Mouse (Mus musculus) erythroblast, embryonic 14.5 days (primary cell): Measurements from ENCODE around the gene Dtd1.

ENCODE experiments used
- GATA1 ChIP-seq: IDR thresholded peaks from 2 replicates; pipeline ENCODE4 v1.6.1; 2012; ENCODE audit warnings: low read length, inconsistent platforms, mixed read lengths
- TAL1 ChIP-seq: IDR thresholded peaks from 3 replicates; pipeline ENCODE4 v1.6.1; 2012; ENCODE audit warnings: low read length, inconsistent platforms, mixed read lengths

DNA sequence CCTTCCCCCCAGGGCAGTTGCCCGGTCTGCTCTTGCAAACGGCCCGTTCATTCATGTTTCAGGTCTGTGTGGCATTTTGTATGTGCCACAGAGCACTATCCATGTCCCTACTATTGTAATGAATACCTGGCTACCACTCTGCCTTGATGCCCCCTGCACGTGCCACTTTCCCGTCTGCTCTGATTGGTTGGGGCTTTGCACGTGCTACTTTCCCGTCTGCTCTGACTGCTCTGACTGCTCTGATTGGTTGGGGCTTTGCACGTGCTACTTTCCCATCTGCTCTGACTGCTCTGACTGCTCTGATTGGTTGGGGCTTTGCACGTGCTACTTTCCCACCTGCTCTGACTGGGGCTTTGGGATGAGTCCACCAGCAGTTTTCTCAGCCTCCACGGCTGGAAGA is 142.3 kb downstream of the Dtd1 start:
- TF ChIP-seq GATA1, result no peak
- no peak for TF ChIP-seq TAL1
